Mouse (Mus musculus) spleen, adult 18-20 months (tissue): ENCODE results near the gene Steap1.
A peak's percentile ranks its signal among the peaks of the same experiment; 100 is the strongest.

ENCODE experiments used
- DNase-seq, 2 experiments: peaks; one replicate each; pipeline ENCODE4 v3.0.0; 2022; ENCODE audit warnings: mixed read lengths in 2 of 2

The Steap1 gene

GRCm38 (mm10) chr5:5748866-5749682 is at the start of gene Steap1:
Gene Steap1 (minus strand): TSS chr5:5749326.
- peak; percentile 31 to 66 for DNase-seq

GRCm38 (mm10) chr5:5787106-5787505 is 38.0 kb upstream of the Steap1 start:
- no peak for DNase-seq

- no peak for DNase-seq
Measured at GRCm38 (mm10) chr5:5756392-5757019, 7.4 kb upstream of the Steap1 start.

GRCm38 (mm10) chr5:5755039-5755438 is 5.9 kb upstream of the Steap1 start:
- peak in 1 of 2 experiments; percentile 48 for DNase-seq

GRCm38 (mm10) chr5:5749772-5750222 is 671 bp upstream of the Steap1 start:
- peak in 1 of 2 experiments; percentile 3 for DNase-seq

- no peak for DNase-seq
Measured at GRCm38 (mm10) chr5:5734445-5734844, 14.7 kb downstream of the Steap1 start.

GRCm38 (mm10) chr5:5732858-5733257 is 16.3 kb downstream of the Steap1 start:
- DNase-seq: no peak

- no peak for DNase-seq
Measured at GRCm38 (mm10) chr5:5732208-5732607, 16.9 kb downstream of the Steap1 start.

- no peak for DNase-seq
Measured at GRCm38 (mm10) chr5:5729904-5730303, 19.2 kb downstream of the Steap1 start.

- no peak for DNase-seq
Measured at GRCm38 (mm10) chr5:5722217-5722616, 26.9 kb downstream of the Steap1 start.

GRCm38 (mm10) chr5:5711032-5711431 is 38.1 kb downstream of the Steap1 start:
- DNase-seq: no peak

GRCm38 (mm10) chr5:5707341-5708278 is 41.5 kb downstream of the Steap1 start:
- DNase-seq: no peak

GRCm38 (mm10) chr5:5705019-5705418 is 44.1 kb downstream of the Steap1 start:
- DNase-seq: no peak

GRCm38 (mm10) chr5:5700386-5700785 is 48.7 kb downstream of the Steap1 start:
- no peak for DNase-seq

- no peak for DNase-seq
Measured at GRCm38 (mm10) chr5:5698830-5699229, 50.3 kb downstream of the Steap1 start.

GRCm38 (mm10) chr5:5695401-5695942 is 53.7 kb downstream of the Steap1 start:
- DNase-seq: no peak

- DNase-seq: no peak
Measured at GRCm38 (mm10) chr5:5693956-5694653, 55.0 kb downstream of the Steap1 start, which contains the start of gene Steap2. Gene Steap2 (minus strand): TSS chr5:5694578.

GRCm38 (mm10) chr5:5693541-5693955 is 55.6 kb downstream of the Steap1 start:
- DNase-seq: no peak

- DNase-seq: no peak
Measured at GRCm38 (mm10) chr5:5692167-5692738, 56.9 kb downstream of the Steap1 start.

GRCm38 (mm10) chr5:5688945-5689540 is 60.1 kb downstream of the Steap1 start:
- DNase-seq: no peak

- no peak for DNase-seq
Measured at GRCm38 (mm10) chr5:5688228-5688627, 60.9 kb downstream of the Steap1 start.
